Mouse (Mus musculus) neural tube, embryonic 11.5 days (tissue): ENCODE measurements around the gene Rfng. TPM values are rescaled to one million over a fixed set of nuclear protein-coding genes. Genes with fewer than 3 reads are reported as not detected.
"Not testable (repeated sequence)": the region's sequence is repeated elsewhere in the genome, so short reads cannot be mapped to it uniquely, and the experiment has no call there.

Experiments
- ATAC-seq: fragments of 200-750 bp; cut with Nextera tagmentation; 2 replicates; pipeline ENCODE4 v1.8.0; 2017; ENCODE audit warnings: moderate number of reproducible peaks, mild to moderate bottlenecking, moderate TSS enrichment, moderate library complexity; ENCODE audit not compliant: insufficient read depth, low FRiP score, low TSS enrichment
- DNase-seq: peaks from one replicate; pipeline ENCODE4 v3.0.0-alpha.2; 2015; ENCODE audit warnings: low spot score
- H3K27ac ChIP-seq: fragments of 300-500 bp; sonication (generic); 2 replicates; pipeline ENCODE4 v1.5.1; 2014; ENCODE audit warnings: low read depth, mild to moderate bottlenecking, low read length
- H3K27me3 ChIP-seq: fragments of 300-500 bp; sonication (generic); 2 replicates; pipeline ENCODE4 v1.6.1; 2014; ENCODE audit warnings: mild to moderate bottlenecking, low read length, mixed read lengths; ENCODE audit not compliant: control insufficient read depth, insufficient read depth
- H3K36me3 ChIP-seq: fragments of 300-500 bp; sonication (generic); 2 replicates; pipeline ENCODE4 v1.6.1; 2014; ENCODE audit warnings: mild to moderate bottlenecking, low read length, moderate library complexity, mixed read lengths; ENCODE audit not compliant: control insufficient read depth, insufficient read depth
- H3K4me1 ChIP-seq: fragments of 300-500 bp; sonication (generic); 2 replicates; pipeline ENCODE4 v1.6.1; 2014; ENCODE audit warnings: low read length, mixed read lengths; ENCODE audit not compliant: control insufficient read depth, insufficient read depth
- H3K4me2 ChIP-seq: fragments of 300-500 bp; sonication (generic); 2 replicates; pipeline ENCODE4 v1.6.1; 2014; ENCODE audit warnings: low read depth, mild to moderate bottlenecking, moderate library complexity
- H3K4me3 ChIP-seq: fragments of 300-500 bp; sonication (generic); 2 replicates; pipeline ENCODE4 v1.5.1; 2014; ENCODE audit warnings: low read depth, low read length
- H3K9ac ChIP-seq: fragments of 300-500 bp; sonication (generic); 2 replicates; pipeline ENCODE4 v1.6.1; 2014; ENCODE audit warnings: mild to moderate bottlenecking, low read length
- H3K9me3 ChIP-seq: fragments of 300-500 bp; sonication (generic); 2 replicates; pipeline ENCODE4 v1.6.1; 2016; ENCODE audit warnings: low read length; ENCODE audit not compliant: control insufficient read depth
- WGBS: fragments of 180-500 bp; shearing (Covaris S2); extraction: QIAGEN DNeasy Blood & Tissue Kit; methylation state at CpG from one replicate; pipeline ENCODE4 v1.1.7; 2014; 5-methylcytosine and 5-hydroxymethylcytosine counted together
- polyA plus RNA-seq: library from polyadenylated mRNA; unstranded; fragments of >200 nt; fragmentation: Nextera tagmentation; extraction: Ambion mirVana; gene quantifications from 2 replicates; pipeline ENCODE4 v1.2.1, GENCODE M21; 2014

Rfng gene
- polyA plus RNA-seq, 1 experiment from 2014 or later = 36.7 TPM

DNA sequence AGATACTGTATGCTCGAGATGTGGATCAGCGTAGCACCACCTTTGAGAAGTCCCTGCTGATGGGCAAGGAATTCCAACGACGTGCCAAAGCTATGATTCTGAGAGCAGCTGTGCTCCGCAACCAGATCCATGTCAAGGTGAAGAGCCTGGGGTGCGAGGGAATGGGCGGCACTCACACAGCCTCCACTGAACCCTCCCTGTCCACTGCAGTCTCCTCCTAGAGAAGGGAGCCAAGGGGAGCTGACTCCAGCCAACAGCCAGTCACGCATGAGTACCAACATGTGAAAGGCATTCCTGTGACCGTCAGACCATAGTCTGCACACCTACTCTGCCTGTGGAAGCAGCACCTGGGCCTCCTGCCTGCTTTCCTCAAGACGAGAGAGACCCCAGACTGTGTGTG is 4.5 kb upstream of the Rfng start:
- DNase-seq, H3K9ac ChIP-seq, H3K27ac ChIP-seq, H3K9me3 ChIP-seq, H3K27me3 ChIP-seq, H3K4me1 ChIP-seq, H3K4me3 ChIP-seq, H3K4me2 ChIP-seq, ATAC-seq: not testable (repeated sequence)
- peaks cover 32% of the 10 kb centered on the region for H3K36me3 ChIP-seq
- WGBS = 89% methylated on average over 9 of the region's 10 CpGs

GRCm38 (mm10) chr11:120785145-120785544 is 1.1 kb upstream of the Rfng start:
- Histone ChIP-seq H3K36me3 (peaks cover 11% of the 10 kb centered on the region), H3K4me1 (peaks cover 12% of the 10 kb centered on the region)
- 45% methylated on average over 9 of the region's 9 CpGs for WGBS

DNA sequence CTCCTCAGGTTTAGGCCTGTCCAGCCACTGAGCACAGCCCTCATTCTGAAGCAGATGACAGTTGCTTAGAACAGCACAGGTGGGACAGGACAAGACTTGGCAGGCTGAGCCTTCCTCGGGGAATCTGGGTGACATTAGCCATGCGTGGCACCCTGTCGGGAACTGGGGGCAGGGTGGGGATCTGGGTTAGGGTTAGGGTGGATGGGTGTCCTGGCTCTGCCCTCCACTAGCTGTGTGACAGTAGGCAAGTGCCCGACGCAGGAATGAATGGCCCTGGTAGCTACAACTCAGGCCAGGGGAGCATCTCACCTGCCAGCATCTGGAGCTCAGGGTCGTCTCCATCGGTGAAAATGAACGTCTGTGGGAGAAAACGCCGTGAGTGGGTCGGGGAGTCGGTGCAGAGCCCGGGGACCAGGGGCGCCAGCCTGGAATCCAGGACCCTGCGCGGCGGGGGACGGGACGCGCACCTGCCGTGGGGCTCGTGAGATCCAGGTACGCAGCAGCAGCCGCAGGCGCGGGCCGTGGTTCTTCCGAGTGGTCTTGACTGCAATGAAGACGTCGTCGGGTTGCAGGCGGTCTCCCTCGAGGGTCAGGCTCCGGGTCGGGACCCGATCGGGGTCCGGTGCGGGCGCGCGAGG is 462 bp downstream of the Rfng start:
- Histone ChIP-seq H3K36me3 (peaks cover 2% of the 10 kb centered on the region; the same call in 1 of the 2 replicates), H3K4me1 (peaks cover 12% of the 10 kb centered on the region), H3K9ac (peak overlapping the region; percentile 91), H3K4me3 (peak overlapping the region; percentile 98), H3K9me3 (no peaks in the 10 kb centered on the region), H3K4me2 (peak overlapping the region; percentile 98), H3K27me3 (no peaks in the 10 kb centered on the region), H3K27ac (0 out of 2 replicates have a peak overlapping the region, but pooled peaks have one; percentile 64)
- peak; percentile 48; the same call in 1 of the 2 replicates for ATAC-seq
- no peak for DNase-seq
- WGBS = 1% methylated on average over 41 of the region's 42 CpGs

More at GRCm38 (mm10) chr11:120785145-120785544, 1.1 kb upstream of the Rfng start:
- Histone ChIP-seq H3K9ac (peak overlapping the region; percentile 91), H3K4me3 (peak overlapping the region; percentile 98), H3K9me3 (no peaks in the 10 kb centered on the region), H3K27me3 (no peaks in the 10 kb centered on the region), H3K27ac (no peak overlapping the region; the same call in 1 of the 2 replicates), H3K4me2 (peak overlapping the region; percentile 98)
- ATAC-seq (no peak), DNase-seq (no peak)

DNA sequence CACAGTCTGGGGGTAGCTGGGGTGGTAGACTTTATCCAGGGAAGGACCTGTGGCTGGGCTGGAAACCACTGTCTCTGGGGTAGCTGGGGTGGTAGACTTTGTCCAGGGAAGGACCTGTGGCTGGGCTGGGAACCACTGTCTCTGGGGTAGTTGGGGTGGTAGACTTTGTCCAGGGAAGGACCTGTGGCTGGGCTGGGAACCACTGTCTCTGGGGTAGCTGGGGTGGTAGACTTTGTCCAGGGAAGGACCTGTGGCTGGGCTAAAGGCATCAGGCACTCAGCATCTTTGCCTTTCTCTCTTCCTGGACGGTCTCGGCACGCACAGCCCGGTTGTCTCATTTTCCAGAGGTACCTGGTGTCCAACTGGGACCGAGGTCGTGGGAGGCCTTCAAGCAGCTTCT is 2.6 kb downstream of the Rfng start:
- not testable (repeated sequence) for H3K27ac ChIP-seq, H3K9me3 ChIP-seq, H3K27me3 ChIP-seq, H3K9ac ChIP-seq, H3K36me3 ChIP-seq, DNase-seq, H3K4me3 ChIP-seq, ATAC-seq, H3K4me2 ChIP-seq
- WGBS = 92% methylated on average over 6 of the region's 6 CpGs
- peaks cover 12% of the 10 kb centered on the region for H3K4me1 ChIP-seq

GRCm38 (mm10) chr11:120779876-120780275 is 4.1 kb downstream of the Rfng start:
- Histone ChIP-seq H3K36me3 (no peaks in the 10 kb centered on the region), H3K27me3 (no peaks in the 10 kb centered on the region), H3K27ac (no peak overlapping the region), H3K9me3 (no peaks in the 10 kb centered on the region), H3K9ac (no peak overlapping the region), H3K4me3 (no peak overlapping the region), H3K4me2 (no peak overlapping the region), H3K4me1 (peaks cover 6% of the 10 kb centered on the region)
- no peak for DNase-seq
- ATAC-seq = no peak
- WGBS = 94% methylated on average over 1 of the region's 1 CpGs

- no peaks in the 10 kb centered on the region for H3K27me3 ChIP-seq
- H3K4me1 ChIP-seq = no peaks in the 10 kb centered on the region
- no peak for ATAC-seq
- H3K9me3 ChIP-seq = no peaks in the 10 kb centered on the region
- H3K4me3 ChIP-seq = no peak overlapping the region
- no peak overlapping the region for H3K9ac ChIP-seq
- H3K27ac ChIP-seq = no peak overlapping the region
- WGBS = 34% methylated on average over 6 of the region's 6 CpGs
- no peak overlapping the region for H3K4me2 ChIP-seq
- no peaks in the 10 kb centered on the region for H3K36me3 ChIP-seq
- DNase-seq = no peak
These were observed 6.9 kb downstream of the Rfng start for GRCm38 (mm10) chr11:120777123-120777522.

- Histone ChIP-seq H3K4me3 (no peak overlapping the region), H3K27ac (no peak overlapping the region), H3K4me2 (no peak overlapping the region), H3K9ac (no peak overlapping the region), H3K36me3 (no peaks in the 10 kb centered on the region), H3K9me3 (no peaks in the 10 kb centered on the region), H3K27me3 (no peaks in the 10 kb centered on the region), H3K4me1 (no peaks in the 10 kb centered on the region)
- WGBS = 27% methylated on average over 15 of the region's 15 CpGs
- ATAC-seq = peak; percentile 45
- DNase-seq = peak; percentile 92
These were observed 8.1 kb downstream of the Rfng start for GRCm38 (mm10) chr11:120775774-120776469.

- Histone ChIP-seq H3K36me3 (no peaks in the 10 kb centered on the region), H3K4me1 (no peaks in the 10 kb centered on the region), H3K4me3 (no peak overlapping the region), H3K9ac (no peak overlapping the region), H3K27ac (no peak overlapping the region), H3K4me2 (no peak overlapping the region), H3K27me3 (no peaks in the 10 kb centered on the region), H3K9me3 (no peaks in the 10 kb centered on the region)
- peak; percentile 7 for DNase-seq
- WGBS = 89% methylated on average over 7 of the region's 7 CpGs
- ATAC-seq = no peak
These were observed 10.4 kb downstream of the Rfng start for GRCm38 (mm10) chr11:120773463-120774190.
